Mouse (Mus musculus) forebrain, embryonic 10.5 days (tissue): ENCODE measurements around the gene Tmem220. TPM values are rescaled to one million over a fixed set of nuclear protein-coding genes. Genes with fewer than 3 reads are reported as not detected.

ENCODE experiments used
- DNase-seq: peaks from one replicate; pipeline ENCODE4 v3.0.0-alpha.2; 2017; ENCODE audit warnings: low spot score; ENCODE audit errors: extremely low spot score
- H3K27ac ChIP-seq: fragments of 300-500 bp; sonication (generic); 2 replicates; pipeline ENCODE4 v1.5.1; 2016; ENCODE audit warnings: mild to moderate bottlenecking
- H3K27me3 ChIP-seq: fragments of 300-500 bp; sonication (generic); 2 replicates; pipeline ENCODE4 v1.6.1; 2016; ENCODE audit warnings: mild to moderate bottlenecking; ENCODE audit not compliant: poor library complexity, severe bottlenecking
- H3K36me3 ChIP-seq: fragments of 300-500 bp; sonication (generic); replicated peaks from 2 replicates; pipeline ENCODE4 v1.6.1; 2016; ENCODE audit warnings: mild to moderate bottlenecking, moderate library complexity
- H3K4me1 ChIP-seq: fragments of 300-500 bp; sonication (generic); 2 replicates; pipeline ENCODE4 v1.6.1; 2016
- H3K4me3 ChIP-seq: fragments of 300-500 bp; sonication (generic); 2 replicates; pipeline ENCODE4 v1.5.1; 2016; ENCODE audit warnings: mild to moderate bottlenecking, moderate library complexity
- H3K9me3 ChIP-seq: fragments of 300-500 bp; sonication (generic); 2 replicates; pipeline ENCODE4 v1.6.1; 2016; ENCODE audit warnings: mild to moderate bottlenecking, moderate library complexity
- WGBS: fragments of 180-500 bp; shearing (Covaris S2); methylation state at CpG from one replicate; pipeline ENCODE4 v1.1.7; 2016; 5-methylcytosine and 5-hydroxymethylcytosine counted together
- polyA plus RNA-seq: library from polyadenylated mRNA; unstranded; fragments of >200 nt; fragmentation: Nextera tagmentation; extraction: Ambion mirVana; gene quantifications from 2 replicates; pipeline ENCODE4 v1.2.1, GENCODE M21; 2016

The Tmem220 gene
- polyA plus RNA-seq, 1 experiment from 2014 or later = 0.86 TPM

DNA sequence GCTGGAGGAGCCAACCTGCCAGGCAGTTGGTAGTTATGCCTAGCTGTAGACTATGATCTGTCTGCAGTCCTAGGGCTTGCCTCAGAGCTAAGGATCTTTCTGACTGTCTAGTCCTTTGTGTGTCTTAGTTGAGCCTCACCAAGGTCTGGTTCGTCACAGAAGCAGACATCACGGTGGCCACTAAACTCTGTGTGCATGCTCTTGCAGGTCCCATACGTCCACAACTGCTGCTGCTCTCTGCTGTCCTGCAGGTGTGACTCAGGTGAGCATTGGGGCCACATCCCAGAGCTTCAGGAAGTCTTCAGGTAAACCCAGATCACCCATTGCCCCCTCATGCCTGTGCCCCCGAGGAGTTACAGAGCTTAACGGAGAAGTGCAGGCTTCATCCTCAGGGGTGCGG lies 53.9 kb downstream of the Tmem220 start:
- Histone ChIP-seq H3K4me1 (peaks cover 37% of the 10 kb centered on the region), H3K9me3 (peaks cover 2% of the 10 kb centered on the region; the same call in 1 of the 2 replicates), H3K36me3 (no peaks in the 10 kb centered on the region), H3K27me3 (peaks cover 26% of the 10 kb centered on the region), H3K4me3 (no peak overlapping the region), H3K27ac (no peak overlapping the region)
- DNase-seq = no peak
- 91% methylated on average over 6 of the region's 6 CpGs for WGBS

DNA sequence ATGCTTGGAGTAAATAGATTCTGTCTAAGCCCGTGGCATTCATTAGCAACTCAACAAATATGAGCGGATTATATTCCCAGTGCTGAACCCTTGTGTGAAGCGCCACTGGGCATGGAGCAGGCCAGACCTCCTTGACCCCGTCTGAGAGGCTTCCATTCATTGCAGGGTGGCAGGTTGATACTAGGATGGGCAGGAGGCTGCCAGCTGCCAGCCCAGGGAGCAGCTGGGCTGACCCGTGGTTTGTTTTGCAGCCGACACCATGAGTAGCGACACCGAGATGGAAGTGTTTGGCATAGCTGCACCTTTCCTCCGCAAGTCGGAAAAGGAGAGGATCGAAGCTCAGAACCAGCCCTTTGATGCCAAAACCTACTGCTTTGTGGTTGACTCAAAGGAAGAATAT lies 54.8 kb downstream of the Tmem220 start:
- Histone ChIP-seq H3K4me1 (peaks cover 34% of the 10 kb centered on the region), H3K4me3 (no peak overlapping the region), H3K9me3 (peaks cover 5% of the 10 kb centered on the region; the same call in 1 of the 2 replicates), H3K36me3 (no peaks in the 10 kb centered on the region), H3K27me3 (peaks cover 35% of the 10 kb centered on the region), H3K27ac (peak overlapping the region; percentile 66; the same call in 1 of the 2 replicates)
- DNase-seq = no peak
- WGBS = 67% methylated on average over 11 of the region's 11 CpGs

DNA sequence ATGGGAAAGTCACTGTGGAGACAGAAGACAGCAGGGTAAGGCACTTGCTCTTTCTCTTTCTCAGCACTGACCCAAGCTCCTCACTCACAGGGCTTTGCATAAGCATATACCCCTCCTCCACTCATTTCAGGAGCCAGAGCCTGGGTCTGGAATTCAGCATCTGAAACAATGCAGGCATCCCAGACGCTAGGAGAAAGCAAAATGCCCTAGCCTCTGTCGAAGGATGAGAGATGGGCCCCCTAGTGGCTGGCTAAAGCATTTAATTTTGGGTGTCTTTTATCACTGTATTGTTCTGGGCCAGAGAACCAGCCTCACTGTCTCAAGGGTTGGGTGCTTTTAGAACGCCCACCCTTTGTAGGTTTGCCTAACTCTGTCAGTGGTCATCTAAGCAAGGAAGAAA lies 55.2 kb downstream of the Tmem220 start:
- H3K9me3 ChIP-seq = peaks cover 5% of the 10 kb centered on the region; the same call in 1 of the 2 replicates
- peak overlapping the region; percentile 66; the same call in 1 of the 2 replicates for H3K27ac ChIP-seq
- peak; percentile 69 for DNase-seq
- peaks cover 39% of the 10 kb centered on the region for H3K27me3 ChIP-seq
- H3K36me3 ChIP-seq = no peaks in the 10 kb centered on the region
- peaks cover 30% of the 10 kb centered on the region for H3K4me1 ChIP-seq
- no peak overlapping the region for H3K4me3 ChIP-seq
- 3% methylated on average over 3 of the region's 3 CpGs for WGBS

DNA sequence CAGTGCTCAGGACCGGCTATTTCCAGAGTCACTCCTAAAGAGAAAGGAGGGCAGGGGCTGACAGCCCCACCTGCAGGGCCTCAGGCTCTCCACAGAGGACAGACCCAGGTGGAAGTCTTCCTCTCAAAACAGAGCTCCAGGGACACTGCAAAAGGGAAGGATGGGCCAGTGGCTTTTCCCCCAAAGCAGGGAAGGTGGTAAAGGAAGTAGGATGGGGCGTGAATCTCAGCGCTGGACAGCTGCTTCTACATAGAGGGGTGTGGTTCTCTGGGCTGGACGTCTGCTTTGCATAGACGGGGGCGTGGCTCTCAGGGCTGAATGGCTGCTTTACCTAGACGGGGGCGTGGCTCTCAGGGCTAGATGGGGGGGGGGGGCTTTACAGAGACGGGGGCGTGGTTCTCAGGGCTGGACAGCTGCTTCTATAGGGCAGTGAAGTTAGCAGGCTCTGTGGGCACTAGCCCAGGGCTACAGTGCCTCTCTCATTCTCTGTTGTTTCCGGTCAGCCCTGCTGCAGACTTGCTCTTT lies 56.2 kb downstream of the Tmem220 start:
- no peak overlapping the region for H3K27ac ChIP-seq
- peak; percentile 78 for DNase-seq
- peaks cover 5% of the 10 kb centered on the region; the same call in 1 of the 2 replicates for H3K9me3 ChIP-seq
- H3K36me3 ChIP-seq = no peaks in the 10 kb centered on the region
- H3K4me1 ChIP-seq = peaks cover 30% of the 10 kb centered on the region
- peaks cover 40% of the 10 kb centered on the region for H3K27me3 ChIP-seq
- WGBS = 7% methylated on average over 9 of the region's 11 CpGs
- H3K4me3 ChIP-seq = peak overlapping the region; percentile 27

DNA sequence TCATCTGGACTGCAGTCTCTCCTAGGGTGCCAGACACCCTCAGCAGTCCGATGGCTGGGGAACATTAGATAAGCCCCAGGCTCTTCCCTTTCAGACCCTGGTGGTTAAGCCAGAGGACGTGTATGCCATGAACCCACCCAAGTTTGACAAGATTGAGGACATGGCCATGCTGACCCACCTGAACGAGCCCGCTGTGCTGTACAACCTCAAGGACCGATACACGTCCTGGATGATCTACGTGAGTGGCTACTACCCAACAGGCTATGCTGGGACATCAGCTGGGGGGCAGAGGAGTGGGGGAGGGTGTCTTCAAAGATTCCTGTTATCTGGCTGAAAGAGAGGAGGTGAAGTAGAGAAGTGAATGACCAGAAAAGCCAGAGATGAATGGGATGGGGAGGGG lies 57.2 kb downstream of the Tmem220 start:
- peaks cover 50% of the 10 kb centered on the region for H3K27me3 ChIP-seq
- DNase-seq = no peak
- H3K4me1 ChIP-seq = peaks cover 30% of the 10 kb centered on the region
- no peaks in the 10 kb centered on the region for H3K36me3 ChIP-seq
- H3K27ac ChIP-seq = no peak overlapping the region
- 88% methylated on average over 7 of the region's 7 CpGs for WGBS
- no peak overlapping the region for H3K4me3 ChIP-seq
- peaks cover 5% of the 10 kb centered on the region; the same call in 1 of the 2 replicates for H3K9me3 ChIP-seq

DNA sequence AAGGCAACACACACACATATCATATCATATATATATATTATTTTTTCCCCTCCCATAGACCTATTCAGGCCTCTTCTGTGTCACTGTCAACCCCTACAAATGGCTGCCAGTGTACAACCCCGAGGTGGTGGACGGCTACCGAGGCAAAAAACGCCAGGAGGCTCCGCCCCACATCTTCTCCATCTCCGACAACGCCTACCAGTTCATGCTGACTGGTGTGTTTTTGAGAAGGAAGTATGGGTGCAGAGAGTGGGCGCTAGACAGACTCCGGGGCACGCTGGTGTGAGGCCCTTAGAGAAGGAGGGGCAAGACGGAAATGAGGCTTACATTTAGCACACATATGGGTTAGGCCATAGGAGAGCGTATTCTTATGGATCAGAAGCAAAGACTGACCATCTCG lies 57.8 kb downstream of the Tmem220 start:
- Histone ChIP-seq H3K27me3 (peaks cover 52% of the 10 kb centered on the region), H3K4me3 (no peak overlapping the region), H3K4me1 (peaks cover 30% of the 10 kb centered on the region), H3K27ac (no peak overlapping the region), H3K36me3 (no peaks in the 10 kb centered on the region), H3K9me3 (peaks cover 5% of the 10 kb centered on the region; the same call in 1 of the 2 replicates)
- WGBS = 89% methylated on average over 13 of the region's 13 CpGs
- no peak for DNase-seq

DNA sequence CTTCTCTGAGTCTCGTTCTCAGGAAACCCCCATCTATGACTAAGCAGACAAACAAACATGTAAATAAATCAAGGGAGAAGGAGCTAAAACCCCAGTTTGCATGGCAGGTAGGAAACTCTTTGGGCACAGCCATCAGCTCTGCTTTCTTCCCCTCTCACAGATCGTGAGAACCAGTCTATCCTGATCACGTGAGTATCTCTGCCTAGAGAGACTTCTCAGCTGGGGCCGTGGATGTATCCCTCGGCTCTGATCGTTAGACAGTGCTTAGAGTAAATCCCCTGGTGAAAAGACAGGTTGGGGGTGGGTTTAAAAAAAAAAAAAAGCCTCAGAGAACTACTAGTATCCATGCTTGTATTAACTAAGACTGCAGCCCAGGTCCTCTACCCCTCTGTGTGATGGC lies 58.3 kb downstream of the Tmem220 start:
- Histone ChIP-seq H3K4me3 (no peak overlapping the region), H3K27me3 (peaks cover 52% of the 10 kb centered on the region), H3K27ac (no peak overlapping the region), H3K4me1 (peaks cover 30% of the 10 kb centered on the region), H3K9me3 (peaks cover 5% of the 10 kb centered on the region; the same call in 1 of the 2 replicates), H3K36me3 (no peaks in the 10 kb centered on the region)
- DNase-seq = no peak
- 67% methylated on average over 6 of the region's 6 CpGs for WGBS

DNA sequence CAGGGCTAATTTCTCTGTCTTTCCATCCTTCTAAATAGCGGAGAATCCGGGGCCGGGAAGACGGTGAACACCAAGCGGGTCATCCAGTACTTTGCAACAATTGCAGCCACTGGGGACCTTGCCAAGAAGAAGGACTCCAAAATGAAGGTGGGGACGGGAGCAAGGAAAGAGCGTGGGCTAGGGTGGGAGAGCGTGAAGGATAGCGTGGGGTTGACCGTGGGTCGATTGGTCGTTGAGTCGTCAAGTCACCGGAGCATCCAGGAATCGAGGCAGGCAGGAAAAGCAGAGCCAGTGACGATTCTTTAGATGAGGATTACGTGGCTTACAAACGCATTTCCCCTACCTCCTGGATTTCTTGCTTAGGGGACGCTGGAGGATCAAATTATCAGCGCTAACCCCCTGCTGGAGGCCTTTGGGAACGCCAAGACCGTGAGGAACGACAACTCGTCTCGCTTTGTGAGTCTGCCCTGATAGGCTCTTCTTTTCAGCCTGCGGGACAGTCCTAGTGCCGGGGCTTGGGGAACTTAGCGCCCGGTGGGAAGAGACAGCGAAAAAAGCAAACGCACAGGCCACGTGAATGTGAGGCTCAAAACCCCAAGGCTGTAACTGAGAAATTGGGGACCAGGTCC lies 58.9 kb downstream of the Tmem220 start:
- H3K27me3 ChIP-seq = peaks cover 52% of the 10 kb centered on the region
- no peak overlapping the region for H3K4me3 ChIP-seq
- H3K36me3 ChIP-seq = no peaks in the 10 kb centered on the region
- WGBS = 41% methylated on average over 32 of the region's 32 CpGs
- no peak for DNase-seq
- peaks cover 5% of the 10 kb centered on the region; the same call in 1 of the 2 replicates for H3K9me3 ChIP-seq
- no peak overlapping the region for H3K27ac ChIP-seq
- H3K4me1 ChIP-seq = peaks cover 30% of the 10 kb centered on the region

Other genes with a start within 250 kb of the Tmem220 start
- gene Pirt, start 113.2 kb upstream of the Tmem220 start, polyA plus RNA-seq = 0.04 TPM in 1 of 2 replicates, not detected in the other
- gene Tmem238l, start 68.5 kb upstream of the Tmem220 start, polyA plus RNA-seq = not detected in 2 replicates
- 28.5 TPM in 2 replicates for gene Adprm, start 27.4 kb downstream of the Tmem220 start, polyA plus RNA-seq
- gene Sco1, start 27.5 kb downstream of the Tmem220 start, polyA plus RNA-seq = 21.1 and 22.9 TPM in 2 replicates
- gene Myh3, start 53.1 kb downstream of the Tmem220 start, polyA plus RNA-seq = 0.28 and 0.37 TPM in 2 replicates
- gene Myh2, start 145.9 kb downstream of the Tmem220 start, polyA plus RNA-seq = not detected in 2 replicates
- gene Myh1, start 174.9 kb downstream of the Tmem220 start, polyA plus RNA-seq = not detected in 2 replicates
- gene Myh4, start 212.9 kb downstream of the Tmem220 start, polyA plus RNA-seq = not detected in 2 replicates